Mouse (Mus musculus) thymus, postnatal 25 days (tissue): Measurements from ENCODE around the gene Ccdc83.
A peak's percentile ranks its signal among the peaks of the same experiment; 100 is the strongest.

Experiments
- DNase-seq: peaks from one replicate; pipeline ENCODE4 v3.0.0; 2022

Gene Ccdc83

GRCm38 (mm10) chr7:90258701-90259100 lies 6.9 kb downstream of the Ccdc83 start:
- DNase-seq = no peak

GRCm38 (mm10) chr7:90252946-90253345 lies 12.6 kb downstream of the Ccdc83 start:
- no peak for DNase-seq

GRCm38 (mm10) chr7:90243643-90244042 lies 21.9 kb downstream of the Ccdc83 start:
- DNase-seq = no peak

- no peak for DNase-seq
These were observed 22.4 kb downstream of the Ccdc83 start for GRCm38 (mm10) chr7:90243151-90243550.

GRCm38 (mm10) chr7:90236289-90236905 lies 29.2 kb downstream of the Ccdc83 start:
- DNase-seq = no peak

- no peak for DNase-seq
These were observed 31.7 kb downstream of the Ccdc83 start for GRCm38 (mm10) chr7:90233921-90234320.

- no peak for DNase-seq
These were observed 34.1 kb downstream of the Ccdc83 start for GRCm38 (mm10) chr7:90231431-90231830.

- peak; percentile 32 for DNase-seq
These were observed 36.7 kb downstream of the Ccdc83 start for GRCm38 (mm10) chr7:90228884-90229283.

GRCm38 (mm10) chr7:90228075-90228474 lies 37.5 kb downstream of the Ccdc83 start:
- DNase-seq = no peak

GRCm38 (mm10) chr7:90221487-90221886 lies 44.1 kb downstream of the Ccdc83 start:
- no peak for DNase-seq

GRCm38 (mm10) chr7:90218122-90218521 lies 47.5 kb downstream of the Ccdc83 start:
- no peak for DNase-seq

GRCm38 (mm10) chr7:90216511-90216910 lies 49.1 kb downstream of the Ccdc83 start:
- no peak for DNase-seq

GRCm38 (mm10) chr7:90210947-90211346 lies 54.6 kb downstream of the Ccdc83 start:
- no peak for DNase-seq

GRCm38 (mm10) chr7:90210116-90210515 lies 55.5 kb downstream of the Ccdc83 start:
- DNase-seq = no peak

- no peak for DNase-seq
These were observed 61.7 kb downstream of the Ccdc83 start for GRCm38 (mm10) chr7:90203914-90204313.

GRCm38 (mm10) chr7:90201877-90202465 lies 63.6 kb downstream of the Ccdc83 start:
- DNase-seq = no peak

- DNase-seq = no peak
These were observed 65.3 kb downstream of the Ccdc83 start for GRCm38 (mm10) chr7:90200251-90200650.

GRCm38 (mm10) chr7:90180635-90181034 lies 84.9 kb downstream of the Ccdc83 start:
- DNase-seq = no peak

- DNase-seq = no peak
These were observed 90.0 kb downstream of the Ccdc83 start for GRCm38 (mm10) chr7:90175576-90175975.
